ENCODE assay signal across 16 mouse cellular contexts in the genomic region with DNA sequence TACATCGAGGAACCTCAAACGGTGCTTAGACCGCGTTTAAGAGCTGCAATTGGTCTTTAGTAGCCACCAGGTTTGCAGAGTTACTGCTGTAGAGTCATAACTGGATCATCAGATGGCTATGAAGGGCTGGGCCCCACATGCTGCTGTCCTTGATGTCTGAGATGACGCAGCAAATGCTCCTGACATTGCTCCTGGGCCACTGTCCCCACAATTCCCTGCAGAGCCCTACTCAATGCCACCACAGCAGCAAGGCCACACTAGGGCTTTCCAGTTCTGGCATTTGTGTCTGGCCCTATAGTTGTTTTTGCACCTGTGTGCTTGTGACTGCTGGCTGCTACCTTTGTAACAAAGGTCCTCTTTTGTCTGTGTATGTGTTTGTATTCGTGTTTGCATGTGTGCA. TPM values are rescaled to one million over a fixed set of nuclear protein-coding genes. Genes with fewer than 3 reads are reported as not detected.
"Had no signal": no experiment of that assay in that cellular context is flagged by ENCODE, and none has a peak within 500 bp of the region (broad histone marks: within the 10 kb centered on the region; RNA-seq: fewer than 3 reads in every experiment).

No protein-coding gene starts in this region.

- H3K27me3 ChIP-seq: limb, embryonic 12.5 days; neural tube, embryonic 12.5 days had no signal

- H3K9me3 ChIP-seq: limb, embryonic 12.5 days; neural tube, embryonic 12.5 days had no signal

- H3K4me2 ChIP-seq: limb, embryonic 12.5 days; lung, embryonic 14.5 days had no signal

- DNase-seq: kidney, adult 8-10 months; kidney, postnatal 25 days; lung, embryonic 14.5 days; lung, postnatal 10 days; lung, postnatal 4 days; midbrain, embryonic 14.5 days; thymus, postnatal 4 days had no signal

- ATAC-seq: intestine, postnatal 0 days had no signal

- H3K9ac ChIP-seq: limb, embryonic 12.5 days; liver, embryonic 14.5 days; lung, embryonic 14.5 days; neural tube, embryonic 12.5 days had no signal

- H3K27ac ChIP-seq: left cerebral cortex, adult 2 months; limb, embryonic 12.5 days; liver, embryonic 14.5 days; neural tube, embryonic 12.5 days; stomach, postnatal 0 days had no signal

- H3K4me3 ChIP-seq: left cerebral cortex, adult 2 months; limb, embryonic 12.5 days; neural tube, embryonic 12.5 days had no signal

RNA-seq across cellular contexts. Expression of a gene that starts 14.5 kb away (rescaled TPM):
- total RNA-seq: left cerebral cortex, postnatal 25 days; monocyte, adult 5-6 weeks; neutrophil, adult 5-6 weeks had no signal

RNA-seq across cellular contexts. Expression of a gene that starts 20.8 kb away (rescaled TPM):
- total RNA-seq: neutrophil, adult 5-6 weeks had no signal
